Mouse (Mus musculus): ENCODE results near the gene Nfia.
A peak's percentile ranks its signal among the peaks of the same experiment; 100 is the strongest.

Nfia gene

DNA sequence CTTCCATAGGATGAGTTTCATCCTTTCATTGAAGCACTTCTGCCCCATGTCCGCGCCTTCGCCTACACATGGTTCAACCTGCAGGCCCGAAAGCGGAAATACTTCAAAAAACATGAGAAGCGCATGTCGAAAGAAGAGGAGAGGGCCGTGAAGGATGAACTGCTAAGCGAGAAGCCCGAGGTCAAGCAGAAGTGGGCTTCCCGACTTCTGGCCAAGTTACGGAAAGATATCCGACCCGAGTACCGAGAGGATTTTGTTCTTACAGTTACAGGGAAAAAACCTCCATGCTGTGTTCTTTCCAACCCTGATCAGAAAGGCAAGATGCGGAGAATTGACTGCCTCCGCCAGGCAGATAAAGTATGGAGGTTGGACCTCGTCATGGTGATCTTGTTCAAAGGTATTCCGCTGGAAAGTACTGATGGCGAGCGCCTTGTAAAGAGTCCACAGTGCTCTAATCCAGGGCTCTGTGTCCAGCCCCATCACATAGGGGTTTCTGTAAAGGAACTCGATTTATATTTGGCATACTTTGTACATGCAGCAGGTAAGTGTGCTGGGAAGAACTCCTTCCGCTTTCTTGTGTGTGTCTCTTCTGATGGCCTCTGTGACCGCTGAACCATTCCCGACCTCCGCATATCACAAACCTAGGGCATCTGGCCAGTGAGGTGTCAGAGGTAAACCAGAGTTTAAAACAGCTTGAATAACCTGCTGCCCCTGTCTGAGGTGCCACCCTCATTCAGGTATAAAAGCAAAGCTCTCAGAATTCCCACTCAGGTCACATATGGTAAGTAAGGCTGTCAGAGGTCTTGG lies 10.7 kb downstream of the Nfia start:
- DNase-seq (ENCODE audit: low read depth): no peak

DNA sequence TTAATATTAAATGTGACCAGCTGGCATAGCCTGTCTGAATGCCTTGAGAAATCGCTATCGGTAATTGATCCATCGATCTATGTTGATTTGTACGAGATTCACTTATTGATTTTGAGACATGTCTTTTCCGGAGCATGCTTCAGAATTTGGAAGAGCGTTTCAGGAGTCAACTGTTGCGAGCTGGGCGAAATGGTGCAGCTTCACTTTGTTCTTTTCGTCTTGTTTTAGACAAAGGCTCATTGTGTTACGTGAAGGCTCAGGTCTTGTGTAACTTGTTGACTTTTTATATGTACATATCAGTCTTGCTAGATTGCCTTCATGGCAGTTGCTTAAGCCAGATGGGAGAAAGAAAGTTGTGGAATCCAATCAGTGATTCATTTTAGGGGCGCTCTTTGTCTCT lies 11.7 kb downstream of the Nfia start:
- no peak for DNase-seq (ENCODE audit: low read depth)

DNA sequence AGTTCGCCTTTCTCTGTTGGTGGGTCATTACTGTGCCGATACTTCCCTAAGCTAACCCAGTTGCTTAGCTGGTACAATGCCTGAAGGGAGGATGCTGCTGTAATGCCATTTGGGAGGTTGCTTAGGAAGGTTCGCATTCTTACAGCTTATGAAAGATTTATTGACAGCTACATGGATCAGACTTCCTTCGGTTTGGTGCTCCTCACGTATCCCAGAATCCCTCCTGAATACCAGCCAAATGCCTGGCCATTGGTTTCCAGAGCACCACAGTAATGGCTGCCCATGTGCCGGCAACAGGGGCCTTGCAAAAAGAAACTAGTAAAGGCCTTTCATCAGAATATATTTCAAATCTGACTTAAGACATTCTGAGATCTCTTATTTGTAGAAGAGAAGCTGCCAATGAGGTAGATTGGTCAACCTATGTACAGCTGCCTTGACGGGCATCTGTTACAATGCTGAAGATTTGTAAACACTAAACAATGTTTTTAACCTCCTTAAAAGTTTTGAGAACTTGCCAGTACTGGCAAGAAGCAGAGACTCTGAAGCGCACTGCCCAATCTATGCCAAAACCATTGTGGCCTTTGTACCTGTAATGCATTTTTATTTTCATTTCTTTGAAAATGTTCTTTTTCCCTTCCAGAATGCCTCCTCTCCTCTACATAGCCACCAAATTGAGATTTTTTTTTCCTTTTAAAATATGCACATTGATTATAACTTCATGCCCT lies 13.2 kb downstream of the Nfia start:
- DNase-seq (ENCODE audit: low read depth): no peak

DNA sequence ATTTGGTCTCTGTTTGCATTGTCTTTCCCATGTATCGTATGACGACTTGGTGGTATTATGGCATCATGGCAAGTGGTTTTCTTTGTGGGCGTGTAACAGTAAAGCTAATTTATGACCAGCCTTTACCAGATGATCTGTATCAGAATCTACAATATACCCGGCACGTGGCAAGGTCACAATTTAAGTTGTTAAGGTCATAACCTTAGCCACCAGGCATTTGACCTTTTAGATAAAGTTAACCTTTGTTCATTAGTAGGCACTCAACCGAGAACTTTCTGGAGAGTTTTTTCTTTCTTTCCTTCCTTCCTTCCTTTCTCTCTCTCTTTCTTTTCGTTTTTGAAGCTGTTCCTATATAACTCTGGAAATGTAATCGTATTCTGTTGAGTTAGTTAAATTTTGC lies 14.0 kb downstream of the Nfia start:
- no peak for DNase-seq (ENCODE audit: low read depth)

DNA sequence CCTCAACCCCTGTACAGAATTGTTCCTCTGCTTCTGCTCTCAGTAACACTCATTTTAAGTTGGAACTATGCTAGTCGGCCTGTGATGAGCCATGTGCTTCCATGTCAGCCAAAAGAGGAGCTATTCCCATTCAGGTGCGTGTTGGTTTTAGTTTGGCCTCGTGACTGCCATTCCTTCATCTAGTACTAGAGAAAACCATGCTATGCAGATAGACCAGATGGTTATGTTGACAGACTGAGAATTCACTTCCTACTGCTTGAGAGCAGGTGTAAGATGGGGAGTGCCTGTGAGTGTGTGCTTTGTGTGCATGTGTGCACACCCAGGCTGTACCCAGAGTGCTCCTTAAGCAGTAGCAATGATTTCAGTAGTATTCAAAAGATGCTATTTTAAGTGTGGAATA lies 15.0 kb downstream of the Nfia start:
- DNase-seq (ENCODE audit: low read depth): no peak

DNA sequence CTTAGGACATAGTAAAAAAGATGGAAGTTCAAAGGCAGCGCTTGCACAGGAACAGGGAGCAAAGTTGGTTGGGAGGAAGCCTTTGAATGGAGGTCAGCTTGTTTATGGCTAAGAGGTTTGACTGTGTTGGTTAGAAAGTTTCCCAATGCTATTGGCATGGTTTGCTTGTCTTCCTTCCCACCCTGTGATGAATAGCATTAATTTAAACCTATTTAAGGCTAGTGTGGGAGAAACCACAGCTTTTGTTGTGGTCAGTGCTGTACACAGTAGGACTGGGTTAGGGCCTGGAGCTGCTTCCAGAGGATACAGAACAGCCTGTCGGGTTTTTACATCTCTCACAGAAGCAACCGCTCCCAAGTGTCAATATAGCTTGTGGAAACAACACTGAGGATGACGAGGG lies 16.0 kb downstream of the Nfia start:
- no peak for DNase-seq (ENCODE audit: low read depth)

DNA sequence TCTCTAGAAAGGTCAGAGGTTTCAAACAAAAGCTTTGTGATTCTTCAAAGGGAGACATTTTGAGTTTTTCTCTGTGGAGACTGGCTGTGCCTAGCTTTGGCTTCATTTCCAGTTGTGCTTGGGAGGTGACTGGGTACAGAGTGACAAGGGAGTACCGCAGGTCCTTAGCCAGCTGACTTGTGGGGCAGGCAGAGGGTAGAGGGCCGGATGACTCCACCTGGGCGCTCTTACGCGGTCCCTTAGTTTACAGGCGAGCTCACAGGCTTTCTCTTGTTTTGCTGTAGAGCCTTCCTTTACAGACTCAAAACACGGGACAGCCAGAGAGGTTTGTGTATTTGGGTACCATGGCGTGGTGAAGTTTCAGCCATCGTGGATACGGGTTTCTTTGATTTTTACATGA lies 21.4 kb downstream of the Nfia start:
- no peak for DNase-seq (ENCODE audit: low read depth)

DNA sequence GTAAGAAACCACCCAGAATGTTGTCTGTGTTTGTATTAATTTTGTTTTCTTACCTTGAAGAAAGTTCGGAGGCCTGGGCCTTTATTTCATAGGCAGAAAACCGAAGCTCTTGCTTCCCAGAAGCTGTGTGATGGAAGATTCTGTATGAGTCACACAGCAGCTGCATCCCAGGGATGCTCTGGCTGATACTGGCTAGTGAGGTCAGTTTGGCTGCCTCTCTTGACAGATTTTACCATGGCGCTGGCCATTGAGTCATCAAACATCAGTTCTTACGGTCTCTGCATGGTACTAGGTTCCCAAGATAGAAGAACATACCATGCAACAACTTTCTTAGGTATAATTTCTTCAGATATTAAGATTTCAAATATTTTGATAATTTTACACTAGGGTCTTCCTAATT lies 22.3 kb downstream of the Nfia start:
- peak; percentile 69 for DNase-seq (ENCODE audit: low read depth)

DNA sequence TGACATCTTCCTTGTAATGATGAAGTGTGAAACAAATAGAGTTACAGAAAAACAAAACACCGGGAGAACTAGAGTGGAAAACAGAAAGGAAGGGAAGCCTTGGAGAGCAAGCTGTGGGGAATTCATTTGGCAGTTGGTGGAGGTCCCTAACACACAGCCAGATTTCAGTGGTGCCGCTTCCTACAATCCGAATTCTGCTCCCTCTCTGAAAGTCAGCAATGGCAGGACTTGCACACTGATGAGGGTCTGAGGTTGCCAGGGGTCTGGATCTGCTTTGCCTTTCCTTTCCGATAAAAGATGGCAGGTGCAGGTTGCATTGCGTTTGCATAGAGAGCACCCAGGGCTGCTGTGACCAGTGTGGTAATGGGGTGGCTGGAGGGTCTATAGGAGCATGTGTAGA lies 23.4 kb downstream of the Nfia start:
- no peak for DNase-seq (ENCODE audit: low read depth)

DNA sequence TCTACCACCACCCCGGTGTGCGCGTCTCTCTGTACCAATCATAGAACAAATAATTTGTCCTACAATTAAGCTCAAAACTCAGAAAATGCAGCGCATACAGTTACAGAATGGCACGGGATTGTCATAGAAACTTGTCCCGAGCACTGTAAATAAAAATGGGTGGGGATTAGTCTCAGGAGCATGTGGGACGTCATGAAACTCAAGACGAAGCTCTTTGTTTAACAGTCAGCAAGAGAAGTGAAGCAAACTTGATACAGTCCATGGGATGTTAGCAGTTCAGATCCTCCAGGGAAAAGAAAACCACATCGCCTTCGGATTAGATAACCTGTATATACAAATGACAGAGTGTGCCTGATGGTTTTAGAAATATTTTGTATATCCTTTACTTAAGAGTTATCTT lies 24.0 kb downstream of the Nfia start:
- DNase-seq (ENCODE audit: low read depth): no peak

DNA sequence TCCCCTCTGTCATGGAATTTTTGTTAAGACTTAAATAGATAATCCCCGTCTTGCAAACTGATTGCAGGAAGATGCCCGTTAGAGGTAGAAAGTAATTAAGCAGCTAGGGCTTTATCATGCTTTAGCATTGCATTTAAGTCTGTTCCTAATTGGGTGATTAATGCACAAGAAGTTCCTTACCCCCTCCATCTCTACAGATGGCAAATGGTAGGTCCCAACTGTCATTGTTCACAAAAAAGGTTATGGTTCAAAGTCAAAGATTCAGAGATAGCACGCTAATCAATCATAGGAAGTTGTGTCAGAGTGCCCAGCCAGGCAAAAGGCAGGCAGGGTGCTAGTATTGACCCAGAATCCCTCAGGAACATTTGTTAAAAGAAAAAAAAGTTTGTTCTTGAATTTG lies 31.3 kb downstream of the Nfia start:
- DNase-seq (ENCODE audit: low read depth): no peak

DNA sequence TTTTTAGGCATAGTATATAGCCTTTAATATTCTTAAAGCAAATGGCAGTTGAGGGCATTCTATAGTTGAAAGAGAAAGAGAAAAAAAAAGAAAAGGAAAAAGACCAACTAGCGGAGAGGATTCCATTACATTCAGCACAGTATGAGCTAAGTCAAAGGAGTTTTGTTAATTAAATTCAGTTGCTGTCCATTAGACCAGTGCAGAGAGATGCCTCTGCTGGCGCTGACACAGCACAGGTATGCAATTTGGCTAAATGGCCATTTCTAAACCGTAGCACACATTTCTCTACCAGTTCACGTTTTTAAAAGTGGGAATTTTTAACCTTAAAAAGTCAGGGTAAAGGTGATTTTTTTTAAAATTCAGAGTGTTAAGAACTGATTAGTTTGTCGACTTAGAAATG lies 32.1 kb downstream of the Nfia start:
- DNase-seq (ENCODE audit: low read depth): no peak

DNA sequence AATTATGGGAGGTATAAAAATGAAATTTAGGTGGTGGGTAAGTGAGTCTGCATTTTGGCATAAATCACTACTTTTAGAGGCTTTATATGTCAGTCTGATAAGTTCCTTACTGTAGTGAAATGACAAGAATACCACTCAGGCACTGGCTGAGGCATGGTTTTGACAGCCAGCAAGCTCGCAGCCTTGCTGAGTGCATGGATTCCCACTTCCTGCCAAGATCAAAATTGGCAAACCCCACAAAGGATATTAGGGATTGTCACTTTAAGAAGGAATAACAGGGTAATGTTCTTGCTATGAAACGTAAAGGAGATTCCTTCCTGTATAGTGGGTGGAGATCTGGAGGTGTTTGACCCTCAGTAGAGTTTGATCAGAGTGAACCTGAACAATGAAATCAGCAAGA lies 32.7 kb downstream of the Nfia start:
- no peak for DNase-seq (ENCODE audit: low read depth)

DNA sequence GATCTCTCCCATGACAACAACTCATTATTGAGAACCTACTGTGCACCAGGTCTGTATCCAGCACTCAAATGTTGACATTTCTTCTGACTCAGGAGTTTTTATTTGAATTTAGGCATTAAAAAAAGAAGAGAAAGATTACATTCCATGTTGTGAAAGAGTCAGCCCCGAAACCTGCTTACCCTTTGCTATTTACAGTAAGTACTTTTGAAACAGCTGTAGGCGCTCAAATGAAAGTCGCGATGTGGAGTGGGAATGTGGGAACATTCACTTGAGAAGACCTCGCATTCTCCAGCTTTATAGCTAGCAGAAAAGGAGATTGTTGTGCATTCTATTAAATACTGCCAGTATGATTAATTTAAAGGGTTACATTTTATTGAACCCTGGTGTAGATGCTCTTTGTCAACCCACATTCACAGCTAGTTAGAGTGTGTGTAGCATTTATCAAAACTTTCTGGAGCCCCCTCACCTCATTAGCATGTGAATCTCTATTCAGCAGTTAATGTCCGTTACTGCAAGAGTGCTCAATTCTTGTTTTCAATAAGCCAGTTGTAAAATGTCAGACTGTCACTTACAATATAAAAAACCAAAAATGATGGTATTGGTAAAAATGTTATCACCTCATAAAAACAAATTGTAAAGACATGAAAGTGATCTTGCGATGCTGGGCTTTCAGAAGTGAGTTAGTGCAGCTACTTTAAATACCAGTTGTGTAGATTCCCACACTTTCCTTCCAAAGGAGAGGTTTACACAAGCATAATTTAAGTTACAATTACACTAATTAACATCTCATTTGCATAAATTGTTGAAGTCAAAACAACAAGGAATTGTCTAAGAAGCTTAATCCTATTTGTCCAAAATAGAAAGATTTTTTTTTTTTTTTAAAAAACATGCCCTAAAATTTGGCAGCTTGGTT lies 33.6 kb downstream of the Nfia start:
- DNase-seq (ENCODE audit: low read depth): no peak

DNA sequence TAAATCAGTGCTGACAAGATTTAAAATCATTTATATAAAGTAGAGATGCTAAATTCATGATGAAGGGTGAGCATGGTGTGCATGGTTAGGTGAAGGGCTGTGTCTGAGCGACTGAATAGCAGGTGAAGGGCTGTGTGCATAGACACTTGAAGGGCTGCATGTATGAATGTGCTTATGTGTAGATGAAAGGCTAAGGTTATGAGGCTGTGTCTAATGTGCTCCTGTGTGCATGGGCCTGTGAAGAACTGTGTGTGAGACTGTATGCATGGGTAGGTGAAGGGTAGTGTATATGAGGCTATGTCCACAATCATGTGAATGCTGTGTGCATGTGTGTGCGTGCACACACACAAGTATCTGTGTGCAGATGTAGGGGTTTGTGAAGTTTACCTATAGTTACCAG lies 34.4 kb downstream of the Nfia start:
- DNase-seq (ENCODE audit: low read depth): no peak

DNA sequence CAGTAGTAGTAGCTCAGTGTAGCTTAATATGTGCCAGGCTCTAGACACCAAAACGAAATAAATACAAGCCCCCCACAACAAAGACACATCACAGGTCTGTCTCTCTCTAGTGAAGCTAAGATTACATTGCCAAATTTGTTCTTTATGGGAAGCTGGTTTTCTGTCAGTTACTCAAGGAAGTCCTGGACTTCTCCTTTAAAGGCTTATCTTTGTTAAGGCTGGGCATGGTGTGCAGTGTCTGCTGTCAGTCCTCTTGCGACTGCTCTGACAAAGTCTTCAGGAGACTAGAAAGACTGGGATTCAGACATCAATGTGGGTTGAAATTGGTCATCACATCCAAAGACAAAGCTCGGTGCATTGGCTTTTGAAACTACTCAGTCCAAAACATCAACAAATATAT lies 36.4 kb downstream of the Nfia start:
- DNase-seq (ENCODE audit: low read depth): no peak

DNA sequence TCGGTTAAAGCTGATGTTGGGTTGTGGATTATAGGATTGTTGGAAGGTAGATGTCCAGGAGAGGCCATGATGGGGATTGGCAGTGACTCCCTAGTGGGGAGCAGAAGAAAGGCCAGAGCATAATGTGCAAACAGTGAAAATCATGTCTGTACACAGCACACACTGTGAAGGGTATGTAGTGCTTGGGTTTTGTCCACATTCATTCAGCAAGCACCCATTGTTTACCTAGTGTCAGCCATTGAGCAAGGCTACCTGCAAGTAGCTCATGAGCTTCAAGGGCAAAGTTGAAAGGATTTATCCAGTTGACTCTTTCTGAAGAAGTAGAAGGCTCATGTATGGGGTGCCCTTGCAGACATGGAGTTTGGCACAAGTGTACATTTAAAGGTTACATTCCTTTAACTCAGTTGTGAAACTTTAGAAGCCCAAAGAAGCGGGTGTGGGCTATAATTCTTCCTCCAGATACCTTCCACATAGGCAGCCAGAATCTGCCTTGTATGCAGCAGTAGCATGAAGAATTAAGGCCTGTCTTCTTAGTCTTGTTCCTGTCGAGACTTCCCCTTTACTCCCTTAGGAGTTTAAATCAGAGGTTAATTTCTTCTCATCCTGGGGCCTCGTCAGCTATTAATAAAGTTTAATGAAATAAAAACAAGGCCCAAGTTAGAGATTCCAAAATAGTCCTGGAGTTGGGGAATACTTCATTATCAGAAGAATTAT lies 37.2 kb downstream of the Nfia start:
- DNase-seq (ENCODE audit: low read depth): no peak

DNA sequence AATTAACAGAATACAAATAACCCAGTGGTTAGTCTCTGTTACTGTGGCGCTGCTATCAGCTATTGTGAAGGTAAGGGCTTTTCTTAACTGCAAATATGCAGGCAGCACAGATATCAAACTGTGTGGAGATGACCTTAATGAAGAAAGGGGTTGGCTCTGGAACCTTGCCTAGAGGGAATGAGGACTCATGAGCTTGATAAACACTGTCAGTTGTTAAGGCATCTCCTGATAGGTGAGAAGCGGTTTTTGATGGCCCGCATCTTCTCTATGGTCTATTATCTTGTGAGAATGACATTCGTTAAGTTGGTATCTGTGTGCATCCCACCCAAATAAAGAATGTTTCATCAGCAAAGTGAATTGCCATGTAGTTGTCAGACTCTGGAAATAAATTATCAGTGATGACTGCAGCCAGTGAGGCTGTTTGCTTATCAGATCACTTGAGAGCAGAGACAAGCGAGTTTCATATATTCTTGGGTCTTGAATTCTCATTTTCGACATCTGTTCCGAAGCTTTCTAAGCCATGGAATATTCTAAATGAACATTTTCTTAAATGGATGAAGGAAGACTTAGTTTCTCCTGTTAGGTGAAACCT lies 37.9 kb downstream of the Nfia start:
- no peak for DNase-seq (ENCODE audit: low read depth)

DNA sequence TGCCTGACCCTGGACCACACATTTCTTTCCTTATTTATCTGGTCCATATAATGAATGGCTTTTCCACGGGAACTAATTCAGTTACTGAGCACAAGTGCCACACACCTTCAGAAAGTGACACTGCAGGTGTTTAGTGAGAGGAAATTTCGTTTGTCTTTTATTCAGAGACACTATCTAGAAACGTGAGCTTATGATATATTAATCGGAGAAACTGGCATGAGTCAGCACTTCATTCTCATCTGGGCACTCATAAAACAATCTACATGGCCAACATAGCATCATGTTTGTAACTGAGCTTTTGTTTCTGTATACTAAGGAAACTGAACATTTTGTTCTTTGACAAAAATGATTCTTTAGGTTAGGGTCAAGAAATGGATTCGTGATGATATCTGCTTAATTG lies 40.5 kb downstream of the Nfia start:
- no peak for DNase-seq (ENCODE audit: low read depth)

DNA sequence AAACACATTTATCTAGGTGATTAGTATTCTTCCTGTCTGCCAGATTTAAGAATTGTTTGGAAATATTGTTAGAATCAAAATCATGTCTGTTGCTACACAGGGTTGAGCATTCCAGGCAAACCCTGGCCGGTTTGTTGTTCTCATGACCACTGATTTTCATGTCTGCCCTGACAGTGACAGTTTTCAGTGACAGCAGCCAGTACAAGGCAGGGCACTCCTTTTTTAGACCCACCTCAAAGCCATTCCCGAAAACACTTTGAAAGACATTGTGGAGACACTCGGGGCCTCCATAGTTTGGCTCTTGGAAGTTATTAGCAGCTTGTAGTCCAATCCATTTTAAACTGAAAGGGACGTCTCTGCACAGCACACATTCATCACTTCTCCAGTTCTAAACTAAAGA lies 41.5 kb downstream of the Nfia start:
- no peak for DNase-seq (ENCODE audit: low read depth)

DNA sequence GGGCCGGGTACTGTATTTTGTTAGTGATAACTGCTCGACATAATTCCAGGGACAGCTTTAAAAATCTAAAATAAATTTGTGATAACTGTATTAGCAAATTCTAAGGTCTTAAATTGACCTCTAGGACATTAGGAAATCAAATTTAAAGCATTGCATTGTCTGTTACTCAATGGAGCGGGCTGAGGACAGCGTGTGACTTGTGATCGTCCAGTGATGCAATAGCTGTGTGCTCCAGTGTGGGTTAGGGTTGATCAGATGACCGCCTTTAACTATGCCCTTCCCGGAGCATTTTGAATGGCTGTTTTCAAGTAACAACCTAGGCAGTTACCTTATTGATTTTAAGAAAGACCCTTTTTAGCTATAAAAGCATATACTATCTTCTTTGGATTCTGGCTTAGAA lies 42.0 kb downstream of the Nfia start:
- DNase-seq (ENCODE audit: low read depth): no peak

DNA sequence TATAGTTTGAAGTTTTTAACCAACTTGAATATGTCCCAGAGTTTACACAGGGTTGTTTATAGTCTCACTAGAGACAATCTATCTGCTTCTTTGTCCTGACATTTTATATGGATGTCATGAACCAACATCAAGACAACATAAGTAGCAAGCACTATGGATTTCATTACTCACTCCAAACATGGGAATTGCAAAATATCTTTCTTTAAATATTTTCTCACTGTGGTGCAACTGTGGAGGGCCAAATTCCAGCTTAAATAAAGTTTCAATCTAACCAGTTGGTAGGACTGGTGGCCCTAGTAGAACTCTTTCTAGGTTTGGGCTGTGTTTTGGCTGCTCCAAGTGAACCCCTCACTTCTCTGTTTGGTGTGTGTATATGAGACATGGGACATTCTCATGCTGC lies 43.5 kb downstream of the Nfia start:
- DNase-seq (ENCODE audit: low read depth): peak; percentile 57
